Mouse (Mus musculus) MEL (cell line): ENCODE data around the gene Zic1.

Experiments
- CTCF ChIP-seq, 3 experiments: IDR thresholded peaks in 2 of 3; conservative IDR thresholded peaks in 1 of 3; 2 replicates each; pipeline ENCODE4 v1.5.1; 2011 to 2012; ENCODE audit warnings: low read length in 3 of 3, low read depth in 2 of 3, mild to moderate bottlenecking in 2 of 3, improper control_type of control experiment in 1 of 3, inconsistent platforms in 1 of 3, mixed read lengths in 1 of 3, moderate library complexity in 1 of 3; ENCODE audit not compliant: control insufficient read depth in 1 of 3, insufficient read depth in 1 of 3, poor library complexity in 1 of 3, severe bottlenecking in 1 of 3
- GATA1 ChIP-seq: IDR thresholded peaks from 2 replicates; pipeline ENCODE4 v1.6.1; 2011; ENCODE audit warnings: low read depth, low read length, improper control_type of control experiment
- HCFC1 ChIP-seq: IDR thresholded peaks from 2 replicates; pipeline ENCODE4 v1.6.1; 2012; ENCODE audit warnings: low read depth, mild to moderate bottlenecking, inconsistent platforms, low read length, improper control_type of control experiment, moderate library complexity
- JUND ChIP-seq: IDR thresholded peaks from 2 replicates; pipeline ENCODE4 v1.6.1; 2011; ENCODE audit warnings: low read depth, mild to moderate bottlenecking, improper control_type of control experiment, low read length
- MAZ ChIP-seq: IDR thresholded peaks from 2 replicates; pipeline ENCODE4 v1.6.1; 2012; ENCODE audit warnings: low read depth, mild to moderate bottlenecking, inconsistent platforms, low read length, improper control_type of control experiment
- MEF2A ChIP-seq: IDR thresholded peaks from 2 replicates; pipeline ENCODE4 v1.6.1; 2014; ENCODE audit warnings: low read depth, mild to moderate bottlenecking, inconsistent platforms, low read length, improper control_type of control experiment; ENCODE audit not compliant: poor library complexity, insufficient replicate concordance, severe bottlenecking; ENCODE audit errors: extremely low read depth
- MYB ChIP-seq: IDR thresholded peaks from 2 replicates; pipeline ENCODE4 v1.6.1; 2011; ENCODE audit warnings: mild to moderate bottlenecking, low read depth, low read length, improper control_type of control experiment
- POLR2A ChIP-seq, 2 experiments: IDR thresholded peaks; 2 replicates each; pipeline ENCODE4 v1.6.1; 2011 to 2012; ENCODE audit warnings: low read length in 2 of 2, mild to moderate bottlenecking in 2 of 2, control low read depth in 1 of 2, improper control_type of control experiment in 1 of 2, low read depth in 1 of 2, moderate library complexity in 1 of 2; ENCODE audit not compliant: control insufficient read depth in 1 of 2, insufficient read depth in 1 of 2, poor library complexity in 1 of 2
- RAD21 ChIP-seq: IDR thresholded peaks from 2 replicates; pipeline ENCODE4 v1.6.1; 2011; ENCODE audit warnings: mild to moderate bottlenecking, low read depth, low read length, improper control_type of control experiment
- RCOR1 ChIP-seq: IDR thresholded peaks from 2 replicates; pipeline ENCODE4 v1.6.1; 2012; ENCODE audit warnings: low read depth, mild to moderate bottlenecking, inconsistent platforms, low read length, improper control_type of control experiment
- TCF12 ChIP-seq: IDR thresholded peaks from 2 replicates; pipeline ENCODE4 v1.6.1; 2014; ENCODE audit warnings: low read depth, mild to moderate bottlenecking, inconsistent platforms, low read length, improper control_type of control experiment, moderate library complexity
- ZNF384 ChIP-seq: IDR thresholded peaks from 2 replicates; pipeline ENCODE4 v1.6.1; 2012; ENCODE audit warnings: low read depth, mild to moderate bottlenecking, inconsistent platforms, low read length, improper control_type of control experiment

DNA sequence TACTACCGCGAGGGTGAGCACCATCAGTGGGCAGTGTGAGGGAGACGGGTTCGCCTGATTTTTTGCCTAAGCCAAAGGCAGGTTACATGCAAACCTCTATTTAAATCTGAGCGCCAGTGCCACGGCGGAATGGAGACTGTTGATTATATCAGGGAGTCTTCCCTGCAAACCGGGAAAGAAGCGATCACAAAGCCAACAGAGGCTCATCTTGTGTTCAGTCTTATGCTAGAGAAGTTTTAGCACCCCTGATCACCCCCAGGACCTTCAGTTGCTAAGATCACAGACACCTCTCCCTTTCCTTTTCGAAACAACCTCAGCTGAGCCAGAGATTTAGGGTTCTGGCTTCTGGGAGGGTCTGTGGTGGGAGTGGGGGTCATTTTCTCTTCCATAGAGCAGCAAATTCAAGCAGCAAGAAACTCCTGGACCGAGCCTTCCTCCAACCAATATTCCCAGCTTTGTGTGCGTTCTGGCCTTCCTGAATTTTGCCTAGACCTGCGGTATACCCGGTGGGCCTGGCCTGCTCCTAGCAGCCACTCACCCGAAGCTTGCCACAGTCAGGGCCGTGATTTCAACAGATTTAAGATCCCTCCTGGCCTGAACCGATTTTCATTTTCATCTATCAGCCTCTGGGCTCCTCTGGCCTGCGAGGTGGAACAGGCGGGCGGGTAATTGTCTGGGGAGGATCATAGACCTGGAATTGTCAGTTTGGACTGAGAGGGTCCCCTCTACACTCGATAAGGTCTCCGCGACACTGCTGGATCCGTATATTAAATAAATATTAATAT lies 17.1 kb upstream of the Zic1 start:
- TF ChIP-seq CTCF (IDR thresholded peaks at IDR 0.05 in 2 of 3, conservative IDR thresholded peaks at IDR 0.05 in 1 of 3; ENCODE audit: control insufficient read depth in 1 of 3, insufficient read depth in 1 of 3, low read depth in 2 of 3, low read length in 3 of 3, poor library complexity in 1 of 3, severe bottlenecking in 1 of 3) = no peak
- TF ChIP-seq MYB = no peak
- no peak for TF ChIP-seq RAD21
- TF ChIP-seq MEF2A = no peak
- TF ChIP-seq RCOR1 = no peak
- TF ChIP-seq ZNF384 = no peak
- no peak for TF ChIP-seq JUND
- no peak for TF ChIP-seq HCFC1
- no peak for TF ChIP-seq MAZ
- no peak for TF ChIP-seq POLR2A (IDR thresholded peaks at IDR 0.05; ENCODE audit: control insufficient read depth in 1 of 2, insufficient read depth in 1 of 2, low read depth in 1 of 2, low read length in 2 of 2, poor library complexity in 1 of 2)
- no peak for TF ChIP-seq TCF12
- TF ChIP-seq GATA1 = no peak
